Mouse (Mus musculus) liver, adult 2 months (tissue): Measurements from ENCODE around the gene Chst14.

Experiments used
- CTCF ChIP-seq: fragments of 200-500 bp; IDR thresholded peaks from 2 replicates; pipeline ENCODE4 v1.5.1; 2011; ENCODE audit warnings: low read depth, low read length, control low read depth
- POLR2A ChIP-seq: fragments of 200-500 bp; IDR thresholded peaks from 2 replicates; pipeline ENCODE4 v1.6.1; 2011; ENCODE audit warnings: low read length, control low read depth; ENCODE audit not compliant: insufficient read depth; ENCODE audit errors: extremely low read depth

GRCm38 (mm10) chr2:118909151-118909550, 17.1 kb upstream of the Chst14 start:
- TF ChIP-seq POLR2A (no peak), CTCF (no peak)
